Mouse (Mus musculus): ENCODE data around the gene Tnni2. TPM values are rescaled to one million over a fixed set of nuclear protein-coding genes. Genes with fewer than 3 reads are reported as not detected.
"Not testable (repeated sequence)": the region's sequence is repeated elsewhere in the genome, so short reads cannot be mapped to it uniquely, and the experiment has no call there.

Gene Tnni2
- polyA plus RNA-seq, 1 experiment = 51.8 TPM

DNA sequence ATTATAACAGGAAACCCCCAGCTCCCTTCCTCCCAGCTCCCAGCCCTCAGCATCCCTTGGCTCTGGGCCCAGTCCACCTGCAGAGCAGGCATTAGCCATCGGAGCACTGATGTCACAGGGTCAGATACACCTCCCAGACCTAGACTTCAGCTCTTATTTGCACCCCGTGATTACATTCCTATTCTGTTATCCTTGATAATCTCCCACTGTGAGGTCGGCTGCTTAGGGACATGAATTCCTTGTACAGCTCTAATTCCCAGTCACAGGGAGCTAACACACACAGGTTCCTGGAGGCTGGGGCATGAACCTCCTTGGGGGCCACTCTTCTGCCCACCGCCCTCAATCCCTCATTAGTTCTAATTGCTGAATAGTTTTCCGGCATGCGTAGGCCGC is 40.9 kb upstream of the Tnni2 start:
- Histone ChIP-seq H3K4me3 (replicated peaks; ENCODE audit: control insufficient read depth, low read depth, low read length) (no peak overlapping the region), H3K27ac (ENCODE audit: control insufficient read depth, insufficient read depth, low read depth, low read length, poor library complexity) (no peak overlapping the region), H3K4me1 (ENCODE audit: control insufficient read depth, insufficient read depth, low read length) (peaks cover 21% of the 10 kb centered on the region)
- no peak for TF ChIP-seq POLR2A (IDR thresholded peaks at IDR 0.05; ENCODE audit: borderline replicate concordance, control insufficient read depth, low read depth, low read length)
- TF ChIP-seq CTCF (IDR thresholded peaks at IDR 0.05; ENCODE audit: control insufficient read depth, insufficient read depth, low read length) = no peak
- 84% methylated on average over 7 of the region's 7 CpGs for WGBS

DNA sequence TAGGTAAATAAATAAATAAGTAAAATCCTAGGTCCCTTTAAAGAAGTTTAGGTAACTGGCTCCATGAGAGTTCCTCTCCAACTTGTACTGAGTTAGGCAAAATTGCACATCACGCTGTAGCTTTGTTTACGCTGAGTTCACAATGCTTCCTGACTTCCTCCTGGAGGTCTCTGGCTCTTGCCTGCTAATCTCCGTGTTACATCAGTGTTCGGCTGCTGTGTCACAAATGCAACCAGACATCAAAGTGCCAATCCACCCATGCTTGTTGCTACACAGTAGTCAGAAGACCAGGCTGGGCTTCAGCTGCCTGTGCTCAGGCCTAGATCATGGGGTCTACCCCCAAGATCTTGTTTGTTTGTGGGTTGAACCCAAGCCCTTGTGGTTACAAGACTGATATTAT is 38.0 kb upstream of the Tnni2 start:
- 23% methylated on average over 4 of the region's 4 CpGs for WGBS
- Histone ChIP-seq H3K27ac (ENCODE audit: control insufficient read depth, insufficient read depth, low read depth, low read length, poor library complexity) (peak overlapping the region; percentile 59), H3K4me1 (ENCODE audit: control insufficient read depth, insufficient read depth, low read length) (peaks cover 13% of the 10 kb centered on the region), H3K4me3 (replicated peaks; ENCODE audit: control insufficient read depth, low read depth, low read length) (no peak overlapping the region)
- TF ChIP-seq CTCF (IDR thresholded peaks at IDR 0.05; ENCODE audit: control insufficient read depth, insufficient read depth, low read length) (no peak), POLR2A (IDR thresholded peaks at IDR 0.05; ENCODE audit: borderline replicate concordance, control insufficient read depth, low read depth, low read length) (no peak)

DNA sequence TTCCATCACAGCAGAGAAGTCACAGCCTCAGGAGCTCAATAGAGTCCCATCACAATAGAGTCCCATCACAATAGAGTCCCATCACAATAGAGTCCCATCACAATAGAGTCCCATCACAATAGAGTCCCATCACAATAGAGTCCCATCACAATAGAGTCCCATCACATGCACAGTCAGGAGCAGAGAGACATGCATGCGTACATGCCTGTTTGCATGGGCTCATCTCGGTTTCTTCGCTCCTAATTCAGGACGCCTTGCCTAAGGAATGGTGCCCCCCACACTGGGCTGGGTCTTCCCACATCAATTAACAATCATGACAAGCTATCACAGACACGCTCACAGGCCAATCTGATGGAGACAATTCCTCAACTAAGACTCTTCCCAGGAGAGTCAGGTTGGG is 36.5 kb upstream of the Tnni2 start:
- not testable (repeated sequence) for H3K4me1 ChIP-seq (ENCODE audit: control insufficient read depth, insufficient read depth, low read length); H3K27ac ChIP-seq (ENCODE audit: control insufficient read depth, insufficient read depth, low read depth, low read length, poor library complexity); H3K4me3 ChIP-seq (replicated peaks; ENCODE audit: control insufficient read depth, low read depth, low read length)
- WGBS = 94% methylated on average over 5 of the region's 5 CpGs

DNA sequence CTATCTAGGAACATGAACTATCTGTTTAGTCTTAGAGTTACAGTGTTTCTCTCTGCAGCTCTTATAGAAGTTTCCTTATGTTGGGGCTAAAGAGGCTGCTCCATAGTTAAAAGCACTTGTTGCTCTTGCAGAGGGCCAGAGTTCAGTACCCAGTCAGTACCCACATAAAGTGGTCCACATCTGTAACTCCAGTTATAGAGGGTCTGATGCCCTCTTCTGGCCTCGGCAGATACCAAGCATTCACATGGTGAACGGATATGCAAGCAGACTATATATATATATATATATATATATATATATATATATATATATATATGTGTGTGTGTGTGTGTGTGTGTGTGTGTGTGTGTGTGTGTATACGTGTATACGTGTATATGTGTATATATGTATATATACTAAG is 33.7 kb upstream of the Tnni2 start:
- no peak overlapping the region for H3K4me3 ChIP-seq (replicated peaks; ENCODE audit: control insufficient read depth, low read depth, low read length)
- 50% methylated on average over 4 of the region's 4 CpGs for WGBS
- no peak for TF ChIP-seq CTCF (IDR thresholded peaks at IDR 0.05; ENCODE audit: control insufficient read depth, insufficient read depth, low read length)
- TF ChIP-seq POLR2A (IDR thresholded peaks at IDR 0.05; ENCODE audit: borderline replicate concordance, control insufficient read depth, low read depth, low read length) = no peak
- H3K27ac ChIP-seq (ENCODE audit: control insufficient read depth, insufficient read depth, low read depth, low read length, poor library complexity) = no peak overlapping the region
- peaks cover 5% of the 10 kb centered on the region for H3K4me1 ChIP-seq (ENCODE audit: control insufficient read depth, insufficient read depth, low read length)

DNA sequence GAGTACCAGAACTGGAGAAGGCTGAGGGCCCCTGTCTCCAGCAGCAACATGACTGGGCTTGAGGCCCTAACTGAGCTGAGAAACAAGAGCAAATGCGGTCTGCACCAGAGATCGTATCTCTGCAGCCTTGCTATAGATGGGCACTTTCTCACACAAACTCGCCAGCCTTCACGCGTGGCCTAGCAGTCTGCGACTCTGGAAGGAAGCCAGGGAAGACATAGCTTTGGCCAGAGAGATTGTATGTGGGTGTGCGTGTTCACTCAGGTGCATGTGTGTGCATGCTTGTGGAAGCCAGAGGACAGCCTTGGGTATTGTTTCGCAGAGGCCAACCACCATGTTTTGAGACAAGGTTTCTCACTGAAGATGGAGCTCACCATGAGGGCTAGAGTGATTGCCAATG is 32.9 kb upstream of the Tnni2 start:
- TF ChIP-seq POLR2A (IDR thresholded peaks at IDR 0.05; ENCODE audit: borderline replicate concordance, control insufficient read depth, low read depth, low read length) (no peak), CTCF (IDR thresholded peaks at IDR 0.05; ENCODE audit: control insufficient read depth, insufficient read depth, low read length) (no peak)
- WGBS = 90% methylated on average over 8 of the region's 8 CpGs
- no peak overlapping the region for H3K4me3 ChIP-seq (replicated peaks; ENCODE audit: control insufficient read depth, low read depth, low read length)
- no peak overlapping the region for H3K27ac ChIP-seq (ENCODE audit: control insufficient read depth, insufficient read depth, low read depth, low read length, poor library complexity)
- H3K4me1 ChIP-seq (ENCODE audit: control insufficient read depth, insufficient read depth, low read length) = peaks cover 3% of the 10 kb centered on the region

DNA sequence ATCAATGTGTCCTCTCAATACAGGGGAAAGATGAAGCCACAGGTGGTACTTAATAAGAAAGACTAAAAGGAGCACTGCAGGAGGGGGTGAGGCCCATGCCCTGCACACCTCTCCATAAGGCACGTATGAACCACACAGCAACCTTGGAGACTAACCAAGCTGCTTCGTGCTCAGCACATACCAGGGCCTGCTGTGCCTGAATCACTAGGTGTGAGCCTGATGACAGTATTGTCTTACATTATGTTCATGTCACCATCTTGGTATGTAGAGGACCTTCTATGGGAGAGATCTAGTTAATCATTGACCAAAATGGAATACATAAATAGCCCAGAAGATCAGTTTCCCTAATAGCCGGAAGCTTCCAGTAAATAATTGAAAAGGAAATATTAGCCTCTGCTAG is 32.0 kb upstream of the Tnni2 start:
- Histone ChIP-seq H3K4me1 (ENCODE audit: control insufficient read depth, insufficient read depth, low read length) (no peaks in the 10 kb centered on the region; the same call in none of the 2 replicates), H3K27ac (ENCODE audit: control insufficient read depth, insufficient read depth, low read depth, low read length, poor library complexity) (no peak overlapping the region), H3K4me3 (replicated peaks; ENCODE audit: control insufficient read depth, low read depth, low read length) (no peak overlapping the region)
- no peak for TF ChIP-seq POLR2A (IDR thresholded peaks at IDR 0.05; ENCODE audit: borderline replicate concordance, control insufficient read depth, low read depth, low read length)
- TF ChIP-seq CTCF (IDR thresholded peaks at IDR 0.05; ENCODE audit: control insufficient read depth, insufficient read depth, low read length) = no peak
- WGBS = 87% methylated on average over 3 of the region's 3 CpGs

DNA sequence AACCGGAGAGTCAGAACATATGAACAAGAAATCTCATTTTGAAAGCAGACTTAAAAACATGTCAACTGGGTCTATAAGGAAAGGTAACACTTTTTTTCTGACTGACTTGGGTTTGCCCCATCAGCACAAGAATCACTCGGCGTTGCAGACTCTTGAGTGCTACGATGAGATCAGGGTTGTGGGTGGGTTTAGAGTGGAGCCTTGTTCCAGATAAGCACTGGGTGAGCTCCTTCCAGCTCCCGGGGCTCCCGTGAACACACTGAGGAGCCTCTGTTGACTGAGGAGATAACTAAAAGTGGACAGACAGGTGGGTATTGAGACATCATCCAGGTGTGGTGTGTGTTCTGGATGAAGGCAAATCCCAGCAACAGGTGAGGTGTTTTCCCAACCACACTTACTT is 28.3 kb upstream of the Tnni2 start:
- Histone ChIP-seq H3K4me3 (replicated peaks; ENCODE audit: control insufficient read depth, low read depth, low read length) (no peak overlapping the region), H3K27ac (ENCODE audit: control insufficient read depth, insufficient read depth, low read depth, low read length, poor library complexity) (no peak overlapping the region), H3K4me1 (ENCODE audit: control insufficient read depth, insufficient read depth, low read length) (no peaks in the 10 kb centered on the region; the same call in none of the 2 replicates)
- 60% methylated on average over 6 of the region's 6 CpGs for whole genome bisulfite sequencing
- TF ChIP-seq POLR2A (IDR thresholded peaks at IDR 0.05; ENCODE audit: borderline replicate concordance, control insufficient read depth, low read depth, low read length) (no peak), CTCF (IDR thresholded peaks at IDR 0.05; ENCODE audit: control insufficient read depth, insufficient read depth, low read length) (no peak)

DNA sequence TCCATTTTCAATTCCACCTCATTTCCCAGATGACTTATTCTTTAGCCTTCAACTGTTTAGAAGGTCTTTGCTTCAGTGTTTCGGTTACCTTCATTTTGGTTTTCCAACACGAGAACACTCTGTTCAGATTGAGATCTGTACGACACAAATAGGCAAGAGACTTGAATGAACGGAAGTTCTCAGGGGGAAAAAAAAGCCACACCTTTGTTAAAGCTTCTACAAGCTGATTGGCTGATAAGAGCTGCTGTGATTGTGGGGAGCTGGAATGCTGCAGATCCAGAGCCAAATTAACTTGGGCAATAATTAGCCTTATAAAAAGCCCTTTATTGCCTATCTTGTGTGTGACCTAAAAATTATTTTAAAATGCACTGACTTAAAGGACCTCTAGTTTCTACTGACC is 26.3 kb upstream of the Tnni2 start:
- TF ChIP-seq CTCF (IDR thresholded peaks at IDR 0.05; ENCODE audit: control insufficient read depth, insufficient read depth, low read length) (no peak), POLR2A (IDR thresholded peaks at IDR 0.05; ENCODE audit: borderline replicate concordance, control insufficient read depth, low read depth, low read length) (no peak)
- WGBS = 68% methylated on average over 4 of the region's 4 CpGs
- H3K4me1 ChIP-seq (ENCODE audit: control insufficient read depth, insufficient read depth, low read length) = peaks cover 1% of the 10 kb centered on the region
- no peak overlapping the region for H3K4me3 ChIP-seq (replicated peaks; ENCODE audit: control insufficient read depth, low read depth, low read length)
- H3K27ac ChIP-seq (ENCODE audit: control insufficient read depth, insufficient read depth, low read depth, low read length, poor library complexity) = no peak overlapping the region

DNA sequence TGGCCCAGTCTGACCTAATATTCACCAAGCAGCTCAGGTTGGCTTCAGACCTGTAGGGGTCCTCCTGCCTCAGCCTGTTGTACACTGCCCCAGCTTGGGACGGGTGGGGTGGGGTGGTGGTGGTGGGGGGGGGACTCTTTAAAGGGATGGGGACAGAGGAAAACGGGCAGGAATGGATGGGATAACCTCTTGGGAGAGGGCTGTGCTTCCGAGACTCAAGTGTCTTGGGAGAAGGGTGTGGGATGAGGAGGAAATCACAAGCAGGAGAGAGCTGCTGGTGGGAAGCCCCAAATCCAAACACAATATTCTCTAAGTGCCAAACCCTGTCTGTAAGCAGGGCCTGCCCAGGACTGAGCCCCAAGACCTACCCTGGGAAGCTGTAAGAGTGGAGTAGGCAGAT is 25.4 kb upstream of the Tnni2 start:
- WGBS = 86% methylated on average over 3 of the region's 3 CpGs
- peaks cover 3% of the 10 kb centered on the region; the same call in 1 of the 2 replicates for H3K4me1 ChIP-seq (ENCODE audit: control insufficient read depth, insufficient read depth, low read length)
- no peak overlapping the region for H3K27ac ChIP-seq (ENCODE audit: control insufficient read depth, insufficient read depth, low read depth, low read length, poor library complexity)
- no peak overlapping the region for H3K4me3 ChIP-seq (replicated peaks; ENCODE audit: control insufficient read depth, low read depth, low read length)
- no peak for TF ChIP-seq CTCF (IDR thresholded peaks at IDR 0.05; ENCODE audit: control insufficient read depth, insufficient read depth, low read length)
- no peak for TF ChIP-seq POLR2A (IDR thresholded peaks at IDR 0.05; ENCODE audit: borderline replicate concordance, control insufficient read depth, low read depth, low read length)
